Mouse (Mus musculus) adrenal gland, adult 2 months (tissue): ENCODE data around the gene Hip1. TPM values are rescaled to one million over a fixed set of nuclear protein-coding genes. Genes with fewer than 3 reads are reported as not detected.
A peak's percentile ranks its signal among the peaks of the same experiment; 100 is the strongest.

Experiments
- DNase-seq: peaks from one replicate; pipeline ENCODE4 v3.0.0; 2021
- polyA plus RNA-seq: library from polyadenylated mRNA; depleted of rRNA; stranded (reverse); fragments of >200 nt; gene quantifications from 2 replicates; pipeline ENCODE4 v1.2.3, GENCODE M21; 2012
- total RNA-seq, 2 experiments: library from RNA; stranded (reverse); gene quantifications; 2 replicates each; pipeline ENCODE4 v1.2.3; 2021

The Hip1 gene
- total and polyA plus RNA-seq, 3 experiments: 17.2 to 26.7 (median 20.5) TPM

- peak; percentile 58 for DNase-seq
Observed at GRCm38 (mm10) chr5:135531306-135531845, 13.5 kb downstream of the Hip1 start.

- no peak for DNase-seq
Observed at GRCm38 (mm10) chr5:135529964-135530363, 15.0 kb downstream of the Hip1 start.

- no peak for DNase-seq
Observed at GRCm38 (mm10) chr5:135529310-135529709, 15.6 kb downstream of the Hip1 start.

GRCm38 (mm10) chr5:135527986-135528385 is 16.9 kb downstream of the Hip1 start:
- no peak for DNase-seq

GRCm38 (mm10) chr5:135524660-135525560 is 20.0 kb downstream of the Hip1 start:
- no peak for DNase-seq

- DNase-seq: no peak
Observed at GRCm38 (mm10) chr5:135524087-135524486, 20.8 kb downstream of the Hip1 start.

GRCm38 (mm10) chr5:135522111-135522722 is 22.7 kb downstream of the Hip1 start:
- DNase-seq: peak; percentile 89

- no peak for DNase-seq
Observed at GRCm38 (mm10) chr5:135517348-135517883, 27.5 kb downstream of the Hip1 start.

GRCm38 (mm10) chr5:135513131-135513530 is 31.8 kb downstream of the Hip1 start:
- no peak for DNase-seq

- no peak for DNase-seq
Observed at GRCm38 (mm10) chr5:135511105-135511504, 33.8 kb downstream of the Hip1 start.

GRCm38 (mm10) chr5:135508284-135508683 is 36.6 kb downstream of the Hip1 start:
- DNase-seq: peak; percentile 57

GRCm38 (mm10) chr5:135507561-135508273 is 37.2 kb downstream of the Hip1 start:
- no peak for DNase-seq

- no peak for DNase-seq
Observed at GRCm38 (mm10) chr5:135505442-135505841, 39.5 kb downstream of the Hip1 start.

GRCm38 (mm10) chr5:135502931-135503330 is 42.0 kb downstream of the Hip1 start:
- no peak for DNase-seq

GRCm38 (mm10) chr5:135502027-135502426 is 42.9 kb downstream of the Hip1 start:
- no peak for DNase-seq

GRCm38 (mm10) chr5:135498914-135499313 is 46.0 kb downstream of the Hip1 start:
- no peak for DNase-seq

- DNase-seq: peak; percentile 63
Observed at GRCm38 (mm10) chr5:135497347-135497955, 47.5 kb downstream of the Hip1 start.

GRCm38 (mm10) chr5:135496489-135496888 is 48.4 kb downstream of the Hip1 start:
- no peak for DNase-seq

GRCm38 (mm10) chr5:135495471-135495870 is 49.4 kb downstream of the Hip1 start:
- DNase-seq: no peak

- peak; percentile 36 for DNase-seq
Observed at GRCm38 (mm10) chr5:135494183-135494910, 50.6 kb downstream of the Hip1 start.

- DNase-seq: peak; percentile 59
Observed at GRCm38 (mm10) chr5:135493095-135493494, 51.8 kb downstream of the Hip1 start.
